Mouse (Mus musculus): ENCODE data around the gene Olig1.

GRCm38 (mm10) chr16:91231781-91232469 lies 37.6 kb upstream of the Olig1 start:
- no peak for TF ChIP-seq GATA1 (IDR thresholded peaks at IDR 0.05; ENCODE audit: borderline replicate concordance, low read length)
- no peak for TF ChIP-seq FLI1 (IDR thresholded peaks at IDR 0.05; ENCODE audit: low read length)
